Mouse (Mus musculus): ENCODE data around the gene Mum1l1.
"Not testable (repeated sequence)": the region's sequence is repeated elsewhere in the genome, so short reads cannot be mapped to it uniquely, and the experiment has no call there.

Gene Mum1l1

GRCm38 (mm10) chrX:139209829-139210225, at the start of gene Mum1l1:
Gene Mum1l1 (plus strand): TSS chrX:139210042.
- ChIA-PET CTCF (interaction anchor here (0.7 to 1.4 kb wide), 6 partner anchors 9 to 186 kb away, joined by 3 to 8 read pairs (median 5); no protein-coding TSS in a partner anchor), POLR2A (interaction anchor here in 3 of 4 experiments (0.7 to 2.2 kb wide), 7 partner anchors 9 to 124 kb away, joined by 3 to 9 read pairs (median 4); partner anchors contain the start of gene Trap1a (in 1 of the 3))

- ChIA-PET POLR2A (no interaction called here), CTCF (no interaction called here)
Measured at GRCm38 (mm10) chrX:139178928-139179327, 30.9 kb upstream of the Mum1l1 start, which contains the start of gene 4933428M09Rik. Gene 4933428M09Rik (plus strand): TSS chrX:139179228.

- POLR2A ChIA-PET: not testable (repeated sequence)
- CTCF ChIA-PET: interaction anchor here in 3 of 4 experiments (0.6 to 0.8 kb wide), 5 partner anchors 20 to 1134 kb away, joined by 3 to 6 read pairs (median 4); no protein-coding TSS in a partner anchor
Measured at GRCm38 (mm10) chrX:139191506-139191905, 18.3 kb upstream of the Mum1l1 start.

GRCm38 (mm10) chrX:139194572-139195279, 15.1 kb upstream of the Mum1l1 start:
- CTCF ChIA-PET: no interaction called here
- POLR2A ChIA-PET: no interaction called here

GRCm38 (mm10) chrX:139209191-139209828, 532 bp upstream of the Mum1l1 start:
- ChIA-PET POLR2A (interaction anchor here in 3 of 4 experiments (0.5 to 2.2 kb wide), 12 partner anchors 10 to 623 kb away, joined by 3 to 9 read pairs (median 4); partner anchors contain the start of gene Trap1a (in 1 of the 3)), CTCF (interaction anchor here (0.6 to 1.4 kb wide), 8 partner anchors 9 to 928 kb away, joined by 3 to 8 read pairs (median 4); no protein-coding TSS in a partner anchor)

GRCm38 (mm10) chrX:139214765-139215164, 4.9 kb downstream of the Mum1l1 start:
- POLR2A ChIA-PET: interaction anchor here in 1 of 4 experiments (1.0 kb wide), 1 partner anchor 119 kb away, joined by 3 read pairs; the partner anchor contains the start of gene Trap1a
- CTCF ChIA-PET: no interaction called here

GRCm38 (mm10) chrX:139216409-139216808, 6.6 kb downstream of the Mum1l1 start:
- POLR2A ChIA-PET: interaction anchor here in 3 of 4 experiments (1.0 to 1.2 kb wide), 6 partner anchors 11 to 142 kb away, joined by 3 to 7 read pairs (median 4); partner anchors contain the start of gene Trap1a (in 1 of the 3)
- CTCF ChIA-PET: interaction anchor here in 1 of 4 experiments (1.0 kb wide), 1 partner anchor 15 kb away, joined by 3 read pairs; no protein-coding TSS in a partner anchor

- CTCF ChIA-PET: interaction anchor here in 1 of 4 experiments (1.0 kb wide), 1 partner anchor 14 kb away, joined by 3 read pairs; no protein-coding TSS in a partner anchor
- POLR2A ChIA-PET: interaction anchor here (0.7 to 1.2 kb wide), 7 partner anchors 11 to 442 kb away, joined by 3 to 7 read pairs (median 4); partner anchors contain the start of gene Trap1a (in 1 of the 4)
Measured at GRCm38 (mm10) chrX:139216991-139217593, 7.2 kb downstream of the Mum1l1 start.

GRCm38 (mm10) chrX:139217776-139218175, 7.9 kb downstream of the Mum1l1 start:
- POLR2A ChIA-PET: interaction anchor here in 1 of 4 experiments (1.9 kb wide), 1 partner anchor 7 kb away, joined by 9 read pairs; the partner anchor contains the start of gene Mum1l1

GRCm38 (mm10) chrX:139219017-139219416, 9.2 kb downstream of the Mum1l1 start:
- ChIA-PET CTCF (interaction anchor here (0.5 to 1.9 kb wide), 6 partner anchors 9 to 1107 kb away, joined by 3 to 13 read pairs (median 6); partner anchors contain the start of gene Mum1l1 (in 1 of the 4)), POLR2A (interaction anchor here in 3 of 4 experiments (1.0 to 1.9 kb wide), 3 partner anchors 9 kb away, joined by 3 to 9 read pairs (median 4); partner anchors contain the start of gene Mum1l1 (in 2 of the 3))

More at GRCm38 (mm10) chrX:139217776-139218175, 7.9 kb downstream of the Mum1l1 start:
- CTCF ChIA-PET: interaction anchor here in 1 of 4 experiments (1.8 kb wide), 1 partner anchor 8 kb away, joined by 5 read pairs; the partner anchor contains the start of gene Mum1l1

- CTCF ChIA-PET: interaction anchor here in 1 of 4 experiments (0.9 kb wide), 1 partner anchor 10 kb away, joined by 3 read pairs; no protein-coding TSS in a partner anchor
- POLR2A ChIA-PET: no interaction called here
Measured at GRCm38 (mm10) chrX:139220830-139221229, 11.0 kb downstream of the Mum1l1 start.

GRCm38 (mm10) chrX:139221893-139222292, 12.1 kb downstream of the Mum1l1 start:
- ChIA-PET CTCF (no interaction called here), POLR2A (no interaction called here)

- ChIA-PET POLR2A (interaction anchor here in 3 of 4 experiments (0.8 to 1.7 kb wide), 6 partner anchors 12 to 103 kb away, joined by 3 to 7 read pairs (median 6); partner anchors contain the start of genes Trap1a (in 2 of the 3) and Mum1l1 (in 1 of the 3)), CTCF (interaction anchor here in 2 of 4 experiments (0.6 to 2.8 kb wide), 5 partner anchors 10 to 22 kb away, joined by 3 to 13 read pairs (median 4); partner anchors contain the start of gene Mum1l1 (in 1 of the 2))
Measured at GRCm38 (mm10) chrX:139231143-139231542, 21.3 kb downstream of the Mum1l1 start.

- CTCF ChIA-PET: interaction anchor here in 1 of 4 experiments (0.7 kb wide), 1 partner anchor 38 kb away, joined by 4 read pairs; no protein-coding TSS in a partner anchor
- POLR2A ChIA-PET: no interaction called here
Measured at GRCm38 (mm10) chrX:139247294-139247693, 37.5 kb downstream of the Mum1l1 start.

- POLR2A ChIA-PET: interaction anchor here in 1 of 4 experiments (1.0 kb wide), 1 partner anchor 76 kb away, joined by 3 read pairs; the partner anchor contains the start of gene Trap1a
- CTCF ChIA-PET: no interaction called here
Measured at GRCm38 (mm10) chrX:139257072-139257471, 47.2 kb downstream of the Mum1l1 start.

- ChIA-PET POLR2A (no interaction called here), CTCF (no interaction called here)
Measured at GRCm38 (mm10) chrX:139281966-139282365, 72.1 kb downstream of the Mum1l1 start.

All from embryonic stem cell, embryonic (primary cell).